Mouse (Mus musculus): ENCODE measurements around the gene Trpv4. TPM values are rescaled to one million over a fixed set of nuclear protein-coding genes. Genes with fewer than 3 reads are reported as not detected.

The Trpv4 gene
- 1 to 10 TPM in 1 of 2 experiments, under 1 TPM in 1; 0.87 to 2.1 TPM for total RNA-seq (2021)
- long read RNA-seq, experiment 1, partial matches to known transcripts = 0 of 1 reads
- long read RNA-seq, experiment 1, other reads (novel, unspliced or antisense) = 1 of 1 reads
- long read RNA-seq, experiment 2, partial matches to known transcripts = 0 of 2 reads
- long read RNA-seq, experiment 2, other reads (novel, unspliced or antisense) = 1 of 2 reads

DNA sequence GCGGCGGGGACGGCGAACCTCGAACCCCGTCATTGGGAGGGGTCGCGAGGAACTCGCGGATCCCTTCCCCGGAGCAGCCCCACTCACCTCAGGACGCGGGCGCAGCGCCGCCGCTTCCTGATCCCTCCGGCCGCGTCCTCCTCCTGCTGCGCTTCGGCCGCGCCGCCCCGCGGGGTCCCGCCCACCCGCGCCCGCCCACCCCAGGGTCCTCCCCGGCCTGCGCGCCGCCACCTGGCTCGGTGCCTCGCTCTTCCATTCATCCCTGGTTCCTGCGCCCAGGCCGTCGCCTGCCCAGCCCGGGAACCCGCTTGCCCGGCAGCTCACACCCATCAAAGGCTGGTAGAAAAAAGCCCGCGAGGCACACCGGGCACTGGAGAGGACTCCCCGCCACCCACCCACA is at the start of gene Trpv4:
TSS of gene Trpv4 (minus strand) at position 167 of the 400 bp plus-strand sequence.
- intact Hi-C loops (cut with DNase I) = no loop called here

DNA sequence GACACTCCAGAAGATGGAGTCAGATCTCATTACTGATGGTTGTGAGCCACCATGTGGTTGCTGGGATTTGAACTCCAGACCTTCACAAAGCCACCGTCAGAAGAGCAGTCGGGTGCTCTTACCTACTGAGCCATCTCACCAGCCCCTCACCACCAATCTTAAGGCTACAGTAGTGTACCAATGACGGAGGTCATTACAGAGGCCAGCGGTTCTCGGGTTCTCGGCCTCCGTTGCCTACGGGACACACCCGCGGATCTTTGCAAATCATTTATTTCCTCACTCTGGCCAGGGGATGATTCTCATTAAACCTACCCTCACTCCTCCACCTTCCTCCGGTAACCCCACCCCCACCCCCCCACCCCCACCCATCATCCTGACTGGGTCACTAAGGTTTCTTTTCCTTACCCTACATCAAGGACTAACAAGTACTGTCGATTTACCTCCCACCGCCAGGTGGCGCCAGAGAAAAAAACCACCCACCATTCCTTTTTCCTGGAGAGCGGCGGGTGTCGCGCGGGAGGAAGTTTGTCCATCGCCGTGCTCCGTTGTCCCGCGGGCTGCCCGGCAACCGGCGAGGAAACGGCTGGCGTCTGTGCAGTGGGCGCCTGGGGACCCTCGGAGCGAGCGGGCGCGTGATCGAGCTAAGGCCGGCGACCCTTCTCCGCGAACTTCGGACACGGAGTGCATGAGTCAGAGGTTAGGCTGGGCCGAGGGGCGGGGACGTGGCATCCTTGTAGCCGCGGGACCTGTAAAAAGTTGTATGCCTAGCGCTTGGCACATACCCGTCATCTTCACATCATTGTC is 49.2 kb upstream of the Trpv4 start, which contains the start of gene Tchp:
TSS of gene Tchp (plus strand) at position 496 of the 804 bp plus-strand sequence.
- DNase-seq = peak; percentile 93 to 94
- intact Hi-C loops (cut with DNase I) = loop anchor here (5.0 kb wide), 1 partner anchor 35 kb away; no protein-coding TSS in a partner anchor

More for the DNA sequence above, at the start of gene Trpv4:
- no peak for DNase-seq

DNA sequence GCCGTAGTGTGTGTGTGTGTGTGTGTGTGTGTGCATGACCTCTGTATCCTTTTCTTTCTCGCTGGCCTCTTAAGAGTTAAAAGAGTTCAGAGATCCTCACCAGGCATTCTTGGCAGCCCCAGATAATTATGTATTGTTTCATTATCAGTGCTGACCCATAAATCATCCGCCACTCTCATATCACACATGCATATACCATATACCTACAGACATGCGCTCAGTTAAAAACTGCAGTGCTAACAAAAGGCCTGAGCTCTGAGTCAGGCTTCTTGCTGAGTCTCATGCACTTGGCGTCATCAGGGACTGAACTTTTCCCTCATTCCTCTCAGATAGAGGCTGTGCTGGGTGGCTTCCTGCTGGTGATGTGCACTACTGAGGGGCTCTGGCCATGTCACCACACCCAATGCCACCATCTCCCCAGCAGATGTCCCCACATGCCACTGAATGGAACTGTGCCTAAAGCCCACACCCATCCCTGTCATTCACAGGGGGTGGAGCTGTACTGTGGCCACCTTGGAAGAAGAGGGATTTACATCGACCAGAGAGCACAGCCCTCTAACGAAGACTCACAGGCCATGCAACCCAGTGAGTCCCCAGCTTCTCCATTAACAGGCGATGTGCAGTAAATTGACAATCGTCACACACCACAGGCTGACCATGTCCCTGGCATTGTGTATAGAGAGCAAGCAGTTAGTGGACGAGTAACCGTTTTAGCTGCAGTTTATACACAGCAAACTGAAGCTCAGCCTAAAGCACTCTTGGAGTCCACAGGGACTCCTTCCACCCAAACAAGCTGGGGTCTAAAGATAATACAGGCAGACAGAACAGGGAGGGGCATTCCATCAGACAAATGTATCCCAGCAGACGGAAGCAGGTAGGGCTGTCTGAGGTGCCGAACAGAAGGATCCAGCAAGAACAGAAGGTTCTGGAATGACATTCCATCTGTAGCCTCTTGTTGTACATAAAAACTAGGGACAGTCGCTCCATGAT is 44.5 kb upstream of the Trpv4 start:
- no peak for DNase-seq
- intact Hi-C loops (cut with DNase I) = no loop called here

DNA sequence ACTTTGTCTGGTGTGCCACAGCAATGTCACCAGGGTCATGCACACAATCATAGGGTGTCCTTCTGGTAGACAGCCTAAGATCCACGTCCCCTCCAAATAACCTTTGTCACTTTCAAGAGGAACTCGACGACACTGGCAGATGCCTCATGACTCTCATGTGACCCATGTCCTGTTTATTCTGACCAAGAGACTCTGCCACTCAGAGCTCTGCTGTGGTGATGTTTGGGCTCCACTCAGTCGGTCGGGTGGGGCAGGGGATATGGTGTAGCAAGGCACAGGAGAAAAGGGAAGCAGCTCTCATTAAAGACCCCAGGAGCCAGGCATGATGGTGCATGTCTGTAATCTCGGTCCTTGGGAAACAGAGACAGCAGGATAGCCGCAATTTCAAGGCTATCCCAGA is 40.8 kb upstream of the Trpv4 start:
- intact Hi-C loops (cut with DNase I) = no loop called here
- no peak for DNase-seq

DNA sequence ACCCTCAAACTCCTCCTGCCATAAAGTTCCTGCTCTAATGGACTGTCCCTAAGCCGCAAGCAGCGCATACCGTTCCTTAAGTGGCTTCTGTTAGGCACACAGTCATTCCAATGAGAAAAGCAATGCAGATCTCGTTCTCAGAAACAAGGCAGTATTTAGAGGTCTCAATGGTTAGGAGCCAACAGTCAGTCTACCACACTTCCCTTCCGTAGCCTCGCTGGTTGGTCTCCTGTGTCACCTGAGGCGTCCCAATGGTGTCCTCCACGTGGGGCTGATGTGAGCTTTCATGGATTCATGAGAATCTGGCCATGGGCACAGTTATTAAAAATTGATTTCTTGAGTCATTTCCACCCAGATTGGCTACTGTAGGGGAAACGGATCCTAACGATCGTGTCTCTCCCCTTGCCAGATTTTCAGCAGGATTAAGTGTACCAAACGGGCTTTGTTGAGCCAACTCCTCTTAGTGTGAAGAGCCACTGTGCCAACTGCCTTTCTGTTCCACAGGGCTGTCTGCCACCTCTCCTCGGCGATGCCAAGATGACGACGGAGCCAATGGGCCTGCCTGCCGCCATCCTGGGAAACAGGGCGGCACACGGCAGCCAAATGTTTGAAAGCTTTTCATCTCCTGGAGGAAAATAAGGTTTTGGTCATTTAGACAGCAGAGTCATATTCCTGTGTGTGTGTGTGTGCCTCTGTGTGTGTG is 40.0 kb upstream of the Trpv4 start:
- intact Hi-C loops (cut with DNase I) = no loop called here
- peak in 1 of 2 experiments; percentile 53 for DNase-seq

DNA sequence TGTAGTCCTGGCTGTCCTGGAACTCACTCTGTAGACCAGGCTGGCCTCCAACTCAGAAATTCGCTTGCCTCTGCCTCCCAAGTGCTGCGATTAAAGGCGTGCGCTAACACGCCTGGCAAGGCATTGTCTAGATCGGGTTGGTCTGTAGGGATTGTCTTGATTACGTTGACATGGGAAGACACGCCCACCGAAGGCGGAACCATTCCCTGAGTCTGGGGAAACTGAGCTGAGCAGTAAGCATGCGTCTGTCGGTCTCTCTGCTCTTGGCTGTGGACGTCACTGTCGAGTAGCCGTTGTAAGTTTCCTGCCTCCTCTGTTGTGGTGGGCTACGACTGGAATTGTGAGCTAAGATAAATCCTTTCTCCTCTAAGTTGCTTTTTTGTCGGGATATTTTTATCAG is 38.7 kb upstream of the Trpv4 start:
- intact Hi-C loops (cut with DNase I) = no loop called here
- DNase-seq = no peak

DNA sequence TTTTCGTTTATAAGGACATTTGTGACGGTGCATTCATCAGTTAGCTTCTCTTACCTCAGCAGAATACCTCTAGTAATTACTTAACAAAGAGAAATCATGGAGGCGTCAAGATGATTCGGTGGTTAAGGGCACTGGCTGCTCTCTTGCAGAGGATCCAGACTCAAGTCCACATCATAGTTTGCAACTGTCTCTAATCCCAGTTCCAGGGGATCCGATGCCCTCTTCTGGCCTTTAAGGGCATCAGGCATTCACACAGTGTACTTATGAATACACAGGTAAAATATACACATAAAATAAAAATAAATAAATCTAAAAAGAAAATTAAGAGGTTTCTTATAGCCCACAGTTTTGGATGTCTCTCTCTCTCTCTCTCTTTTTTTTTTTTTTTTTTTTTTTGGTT is 37.6 kb upstream of the Trpv4 start:
- intact Hi-C loops (cut with DNase I) = no loop called here
- no peak for DNase-seq

DNA sequence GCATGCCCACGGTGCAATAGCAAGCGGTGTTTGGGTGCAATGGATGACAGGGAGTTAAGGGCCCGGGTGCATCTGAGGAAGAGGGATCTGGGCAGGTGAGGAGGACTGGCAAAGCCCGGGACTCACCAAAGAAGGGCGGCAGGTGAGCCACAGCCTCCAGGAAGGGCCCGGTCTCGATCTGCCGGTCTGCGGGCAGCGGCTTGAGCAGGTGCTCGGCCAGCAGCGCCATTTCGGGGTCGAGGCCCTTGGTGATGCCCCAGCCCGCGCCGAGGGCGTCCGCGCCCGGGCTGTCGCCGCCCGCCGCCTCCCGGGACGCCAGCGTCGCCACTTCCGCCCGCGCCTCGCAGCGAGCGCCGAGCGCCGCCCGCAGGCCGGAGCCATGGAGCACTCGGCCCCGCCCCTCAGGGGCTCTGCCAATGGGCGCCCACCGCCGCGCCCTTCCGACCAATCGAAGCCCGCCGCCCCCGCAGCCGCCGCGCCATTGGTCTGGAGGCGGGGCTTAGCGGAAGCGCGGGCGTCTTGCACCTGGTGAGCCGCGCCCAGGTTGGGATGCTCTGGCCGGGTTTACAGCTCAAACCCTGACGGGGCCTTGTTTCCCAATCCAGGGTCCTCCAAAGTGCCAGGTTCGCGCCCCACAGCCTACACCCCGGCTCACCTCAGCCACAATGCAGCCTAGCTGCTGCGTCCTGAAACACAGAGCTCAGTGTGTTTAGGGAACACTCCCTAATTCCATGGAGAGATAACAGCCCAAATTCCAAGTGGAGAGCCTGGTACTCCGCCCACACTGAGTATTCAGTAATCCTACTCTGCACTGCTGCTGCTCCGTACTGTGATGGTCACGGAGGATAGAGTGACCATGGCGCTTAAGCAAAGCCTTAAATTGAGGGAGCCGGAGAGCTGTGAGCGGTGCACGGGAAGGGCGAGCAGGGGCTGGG is 32.7 kb upstream of the Trpv4 start, which contains the start of gene Gltp:
TSS of gene Gltp (minus strand) at position 352 of the 935 bp plus-strand sequence.
- DNase-seq = peak; percentile 79 to 89
- intact Hi-C loops (cut with DNase I) = no loop called here

DNA sequence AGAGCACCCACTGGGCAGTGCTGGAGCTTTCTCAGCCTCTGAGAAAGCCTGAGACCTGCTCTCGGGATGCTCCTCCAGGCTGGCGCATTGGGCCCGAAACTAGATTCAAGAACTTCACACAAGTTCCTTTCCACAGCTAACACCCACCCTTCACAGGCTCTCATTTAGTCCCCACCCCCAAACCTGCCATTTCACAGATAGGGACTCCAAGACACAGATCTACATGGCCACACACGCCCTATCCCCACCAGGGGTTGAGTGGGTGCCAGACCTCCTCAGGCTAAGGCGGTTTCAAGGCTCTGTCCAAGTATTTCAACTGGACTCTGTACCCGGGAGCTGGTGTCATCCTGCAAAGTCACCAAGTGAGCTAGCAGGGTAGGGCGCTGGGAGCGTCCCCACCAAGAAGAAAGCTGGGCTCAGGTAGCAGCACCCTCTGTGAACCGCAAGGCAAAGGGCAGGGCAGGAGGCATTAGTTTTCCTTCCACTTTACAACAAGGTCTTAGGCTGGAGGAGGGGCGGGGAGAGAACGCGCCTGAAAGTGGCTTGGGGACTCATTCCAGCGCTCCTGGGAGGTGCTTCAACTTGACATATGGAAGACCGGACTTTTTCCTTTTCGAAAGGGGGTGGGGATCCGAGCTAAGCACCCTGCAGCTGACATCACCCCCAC is 31.6 kb upstream of the Trpv4 start:
- DNase-seq = no peak

DNA sequence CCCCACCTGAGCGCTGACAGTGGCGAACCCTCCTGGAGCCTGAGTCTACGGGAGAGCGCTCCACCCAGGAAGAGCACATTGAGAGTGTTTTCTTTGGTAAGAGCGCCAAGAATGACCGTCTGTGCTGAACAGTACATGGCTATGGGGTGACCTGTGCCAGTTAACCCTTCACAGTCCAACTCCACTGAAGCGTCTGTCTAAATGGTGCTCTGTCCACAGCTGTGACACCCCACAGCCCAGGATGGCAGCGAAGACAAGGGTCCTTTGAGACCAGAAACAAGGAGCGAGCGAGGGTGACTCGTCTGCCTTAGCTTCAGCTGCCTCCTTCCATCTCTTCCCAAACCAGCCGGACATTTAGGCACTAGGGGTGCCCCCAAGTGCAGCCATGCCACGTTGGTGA is 30.5 kb upstream of the Trpv4 start:
- no peak for DNase-seq
- intact Hi-C loops (cut with DNase I) = no loop called here

More for the DNA sequence above, 31.6 kb upstream of the Trpv4 start:
- intact Hi-C loops (cut with DNase I) = no loop called here

DNA sequence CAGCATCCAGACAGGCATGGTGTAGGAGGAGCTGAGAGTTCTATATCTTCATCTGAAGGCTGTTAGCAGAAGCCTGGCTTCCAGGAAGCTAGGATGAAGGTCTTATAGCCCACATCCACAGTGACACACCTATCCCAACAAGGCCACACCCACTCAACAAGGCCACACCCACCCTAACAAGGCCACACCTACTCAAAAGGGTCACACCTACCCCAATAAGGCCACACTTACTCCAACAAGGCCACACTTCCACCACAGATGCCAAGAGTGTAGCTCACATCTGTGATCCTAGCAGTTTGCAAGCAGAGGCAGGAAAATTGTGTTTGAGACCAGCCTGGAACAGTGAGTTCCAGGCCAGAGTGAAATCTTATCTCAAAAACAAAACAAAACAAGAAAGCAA is 29.7 kb upstream of the Trpv4 start:
- DNase-seq = no peak
- intact Hi-C loops (cut with DNase I) = no loop called here

DNA sequence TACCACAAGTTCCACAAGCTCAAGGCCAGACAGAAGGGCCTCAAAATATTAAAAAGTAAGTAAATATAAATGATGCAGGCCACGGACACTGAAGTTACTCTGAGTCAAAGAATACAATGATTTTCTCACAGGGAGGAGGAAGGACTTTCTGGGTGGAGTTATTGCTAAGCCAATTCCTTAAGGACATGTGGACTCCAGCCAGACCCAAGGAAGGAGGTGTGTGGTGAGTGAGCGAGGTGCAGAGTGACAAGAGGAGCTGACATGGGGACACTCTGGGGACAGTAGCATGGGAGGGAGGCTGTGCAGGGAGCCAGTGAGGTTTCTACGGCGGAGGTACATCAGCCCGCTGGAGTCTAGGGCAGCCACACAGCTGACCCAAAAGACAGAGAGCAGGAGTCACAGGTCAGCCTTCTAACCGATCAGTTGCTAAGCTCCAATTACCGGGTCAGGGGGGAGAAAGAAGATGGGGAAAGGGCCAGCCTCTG is 28.5 kb upstream of the Trpv4 start:
- intact Hi-C loops (cut with DNase I) = no loop called here
- no peak for DNase-seq

DNA sequence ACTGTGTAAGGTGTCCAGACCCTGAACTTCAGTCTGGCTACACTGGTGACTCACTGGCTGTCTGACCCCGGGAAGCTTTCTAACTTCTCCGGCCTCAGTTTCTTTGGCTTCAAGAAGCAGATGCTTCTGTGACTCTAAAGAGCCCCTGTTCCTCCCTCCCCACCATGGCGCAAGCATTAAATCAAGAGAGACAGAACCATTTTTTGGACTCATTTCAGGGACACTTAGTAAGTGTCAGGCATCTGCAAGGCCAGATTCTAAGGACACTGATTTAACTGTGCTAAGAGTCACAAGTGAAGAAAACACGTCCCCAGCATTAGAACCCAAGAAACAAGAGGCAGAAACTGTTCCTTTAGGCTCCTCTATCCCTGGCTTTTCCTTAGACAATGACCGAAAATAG is 27.8 kb upstream of the Trpv4 start:
- intact Hi-C loops (cut with DNase I) = no loop called here
- no peak for DNase-seq

DNA sequence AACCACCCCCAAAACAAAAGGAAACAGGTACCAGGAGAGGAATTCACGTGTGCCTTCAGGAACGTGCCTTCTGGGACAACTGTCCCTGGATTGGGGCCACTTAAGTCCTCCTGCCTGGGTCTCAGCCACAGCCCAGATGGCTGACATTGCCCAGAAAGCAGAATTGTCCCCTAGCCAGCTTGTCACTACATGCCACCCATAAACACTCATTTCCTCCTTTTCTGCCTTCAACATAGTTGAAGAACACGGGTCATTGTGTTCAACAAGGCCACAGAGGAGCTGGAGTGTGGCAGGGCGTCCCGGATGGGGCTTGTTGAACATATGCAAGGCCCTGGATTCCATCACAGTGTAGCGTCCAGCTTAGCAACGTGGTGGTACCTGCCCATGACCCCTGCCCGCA is 23.5 kb upstream of the Trpv4 start:
- intact Hi-C loops (cut with DNase I) = no loop called here
- no peak for DNase-seq

DNA sequence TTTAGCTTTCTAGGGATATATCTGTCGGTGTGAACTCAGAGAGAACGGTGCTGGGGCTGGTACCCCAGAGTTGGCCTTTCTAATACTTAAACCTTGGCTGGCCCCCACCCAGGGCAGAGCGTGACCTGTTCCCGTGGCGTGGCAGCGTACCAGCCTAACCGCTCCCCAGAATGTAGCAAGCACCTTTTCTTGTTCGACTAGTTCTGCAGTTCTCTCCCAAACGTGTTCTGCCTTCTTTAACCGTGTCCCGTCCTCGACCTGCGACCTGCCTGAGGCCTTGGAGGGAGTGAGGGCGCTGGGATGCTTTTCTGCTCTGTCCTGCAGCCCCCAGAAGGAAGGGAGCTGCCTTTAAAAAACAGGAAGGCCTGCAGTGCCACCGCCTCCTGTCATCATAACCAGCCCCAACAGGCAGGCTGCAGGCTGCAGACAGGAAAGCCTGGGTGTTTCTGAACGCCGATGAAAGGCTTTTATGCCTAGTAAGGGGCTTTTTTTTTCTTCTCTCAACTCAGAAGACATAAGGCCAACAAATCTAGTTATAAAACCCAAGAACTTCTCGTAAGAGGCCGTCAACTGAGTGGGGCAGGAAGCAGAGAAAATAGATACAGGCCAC is 22.6 kb upstream of the Trpv4 start:
- DNase-seq = no peak
- intact Hi-C loops (cut with DNase I) = no loop called here

DNA sequence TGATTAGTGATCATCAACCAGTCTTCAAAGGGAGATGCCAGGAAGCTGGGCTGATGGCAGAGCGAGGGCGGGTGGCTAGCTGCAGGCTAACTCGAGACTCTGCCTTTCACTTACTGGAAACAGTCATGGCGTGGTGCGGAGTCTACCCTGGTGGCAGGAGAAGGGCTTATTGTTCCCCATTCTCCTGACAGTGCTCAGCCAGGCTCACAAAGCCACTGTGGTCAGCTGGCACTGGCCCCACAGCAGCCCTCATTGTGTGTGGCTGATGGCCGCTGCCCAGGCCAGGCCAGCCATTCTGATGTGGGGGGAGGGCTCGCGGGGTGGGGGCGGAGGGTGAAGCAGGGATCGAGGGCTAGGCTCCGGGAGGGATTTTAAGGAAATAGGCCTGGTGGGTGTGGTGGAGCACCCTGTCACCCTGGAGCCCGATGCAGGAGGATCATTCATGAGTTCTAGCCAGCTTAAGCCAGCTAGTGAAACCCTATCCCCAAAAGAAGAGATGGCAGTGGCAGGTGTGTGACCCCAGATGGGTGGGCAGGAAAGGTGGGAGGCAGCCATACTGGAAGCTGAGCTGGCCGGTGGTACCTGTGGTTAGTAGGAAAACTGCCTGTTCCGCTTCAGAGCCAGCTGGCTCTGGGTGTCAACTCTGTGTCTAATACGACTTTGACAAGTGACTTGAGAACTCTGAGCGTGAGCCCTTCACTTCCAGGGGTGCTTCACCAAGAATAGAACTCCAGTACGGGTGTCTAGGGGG is 21.8 kb upstream of the Trpv4 start:
- intact Hi-C loops (cut with DNase I) = no loop called here
- no peak for DNase-seq

DNA sequence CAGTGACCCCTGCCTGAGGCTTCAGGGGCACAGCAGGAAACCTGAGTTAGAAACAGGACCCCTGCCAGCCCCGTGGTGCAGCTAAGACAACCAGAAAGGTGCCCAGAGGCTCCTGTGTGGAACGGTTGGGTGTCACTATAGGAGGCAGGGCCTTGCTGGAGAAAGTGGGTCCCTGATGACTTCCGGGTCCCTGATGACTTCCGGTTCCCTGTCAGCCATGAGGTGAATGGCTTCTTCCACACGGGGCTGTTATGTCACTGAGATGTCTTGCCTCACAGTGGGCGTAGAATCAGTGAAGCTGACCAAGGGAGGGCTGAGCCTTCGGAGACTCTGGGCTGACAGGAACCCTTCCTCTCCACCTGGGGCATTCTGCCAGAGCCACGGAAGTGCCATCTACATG is 16.4 kb upstream of the Trpv4 start:
- intact Hi-C loops (cut with DNase I) = no loop called here
- no peak for DNase-seq
